Mouse (Mus musculus): ENCODE measurements around the gene Cdc20. TPM values are rescaled to one million over a fixed set of nuclear protein-coding genes. Genes with fewer than 3 reads are reported as not detected.

The Cdc20 gene
- total and polyA plus RNA-seq, 2 experiments = 0.46 to 0.59 TPM

DNA sequence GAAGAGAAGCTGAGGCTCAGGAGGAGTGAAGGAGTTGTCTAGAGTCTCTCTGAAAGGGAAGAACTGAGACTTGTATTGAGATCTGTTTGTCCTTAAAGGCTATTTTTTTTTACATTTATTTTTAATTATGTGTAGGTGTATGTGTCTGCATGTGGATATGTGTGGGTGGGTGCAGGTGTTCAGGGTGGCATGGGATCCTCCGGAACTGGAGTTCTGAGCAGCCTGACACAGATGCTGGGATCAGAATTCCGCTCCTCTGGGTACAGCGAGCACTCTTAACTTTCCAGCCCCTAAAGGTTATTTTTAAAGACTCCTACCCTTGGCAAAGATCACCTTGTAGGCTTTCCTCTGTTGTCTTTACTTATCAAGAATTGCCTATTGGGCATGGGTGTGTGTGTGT is 27.8 kb upstream of the Cdc20 start:
- H3K27me3 ChIP-seq (ENCODE audit: control insufficient read depth, insufficient read depth, low read length) = no peaks in the 10 kb centered on the region
- DNase-seq (ENCODE audit: extremely low read depth, low read depth, low spot score) = no peak
- H3K9ac ChIP-seq (ENCODE audit: low read depth, low read length) = no peak overlapping the region
- H3K36me3 ChIP-seq (ENCODE audit: control insufficient read depth, insufficient read depth, low read length) = no peaks in the 10 kb centered on the region
- no peaks in the 10 kb centered on the region for H3K4me1 ChIP-seq (ENCODE audit: control insufficient read depth, insufficient read depth, low read length)
- TF ChIP-seq CTCF (IDR thresholded peaks at IDR 0.05; ENCODE audit: low read depth, low read length) = no peak
- no peak for TF ChIP-seq POLR2A (IDR thresholded peaks at IDR 0.05; ENCODE audit: extremely low read depth, insufficient read depth, low read length)
- H3K4me3 ChIP-seq (ENCODE audit: insufficient read depth, low read depth, low read length) = no peak overlapping the region
- H3K27ac ChIP-seq (replicated peaks; ENCODE audit: insufficient read depth, low read depth, low read length) = no peak overlapping the region
- H3K79me2 ChIP-seq (ENCODE audit: control insufficient read depth, insufficient read depth, low read length) = no peaks in the 10 kb centered on the region
- WGBS = 90% methylated on average over 3 of the region's 3 CpGs

DNA sequence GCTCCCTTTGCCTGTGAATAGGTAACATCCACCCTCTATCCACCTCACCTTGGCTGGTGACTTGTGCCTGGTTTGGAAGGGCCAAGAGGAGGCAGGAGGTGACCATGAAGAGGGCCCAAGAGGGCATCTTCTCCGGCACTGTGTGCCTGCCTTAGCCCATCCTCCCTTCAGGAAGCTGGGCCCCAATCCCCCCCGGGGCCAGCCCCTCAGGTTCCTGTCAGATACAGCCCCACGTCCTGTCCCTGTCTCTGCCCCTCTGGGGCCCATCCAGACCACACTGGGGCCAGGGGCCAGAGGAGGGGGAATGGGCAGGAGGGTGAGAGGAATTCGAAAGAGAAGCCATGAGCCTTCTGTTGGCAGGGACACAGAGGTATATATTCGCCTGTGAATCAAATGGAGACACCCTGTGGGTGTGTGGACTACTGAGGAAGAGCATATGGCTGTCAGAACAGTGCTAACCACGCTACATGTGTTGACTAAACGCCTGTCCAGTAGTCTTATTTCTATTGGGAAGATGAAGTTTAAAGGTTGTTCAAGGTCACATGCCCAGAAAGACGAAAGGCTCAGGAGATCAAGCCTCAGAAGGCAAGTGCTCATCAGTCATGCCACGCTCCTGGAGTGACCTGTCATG is 20.3 kb upstream of the Cdc20 start, which contains the start of gene Mpl:
Mpl (minus strand) TSS at position 169 of the 631 bp plus-strand sequence.
- 85% methylated on average over 9 of the region's 9 CpGs for WGBS
- Histone ChIP-seq H3K4me1 (ENCODE audit: control insufficient read depth, insufficient read depth, low read length) (no peaks in the 10 kb centered on the region), H3K27me3 (ENCODE audit: control insufficient read depth, insufficient read depth, low read length) (no peaks in the 10 kb centered on the region), H3K27ac (replicated peaks; ENCODE audit: insufficient read depth, low read depth, low read length) (no peak within 1 kb of the TSS), H3K4me3 (ENCODE audit: insufficient read depth, low read depth, low read length) (no peak within 1 kb of the TSS), H3K9ac (ENCODE audit: low read depth, low read length) (no peak within 1 kb of the TSS), H3K79me2 (ENCODE audit: control insufficient read depth, insufficient read depth, low read length) (no peaks in the 10 kb centered on the region), H3K36me3 (ENCODE audit: control insufficient read depth, insufficient read depth, low read length) (no peaks in the 10 kb centered on the region)
- no peak for DNase-seq (ENCODE audit: extremely low read depth, low read depth, low spot score)
- TF ChIP-seq CTCF (IDR thresholded peaks at IDR 0.05; ENCODE audit: low read depth, low read length) (no peak), POLR2A (IDR thresholded peaks at IDR 0.05; ENCODE audit: extremely low read depth, insufficient read depth, low read length) (no peak)

DNA sequence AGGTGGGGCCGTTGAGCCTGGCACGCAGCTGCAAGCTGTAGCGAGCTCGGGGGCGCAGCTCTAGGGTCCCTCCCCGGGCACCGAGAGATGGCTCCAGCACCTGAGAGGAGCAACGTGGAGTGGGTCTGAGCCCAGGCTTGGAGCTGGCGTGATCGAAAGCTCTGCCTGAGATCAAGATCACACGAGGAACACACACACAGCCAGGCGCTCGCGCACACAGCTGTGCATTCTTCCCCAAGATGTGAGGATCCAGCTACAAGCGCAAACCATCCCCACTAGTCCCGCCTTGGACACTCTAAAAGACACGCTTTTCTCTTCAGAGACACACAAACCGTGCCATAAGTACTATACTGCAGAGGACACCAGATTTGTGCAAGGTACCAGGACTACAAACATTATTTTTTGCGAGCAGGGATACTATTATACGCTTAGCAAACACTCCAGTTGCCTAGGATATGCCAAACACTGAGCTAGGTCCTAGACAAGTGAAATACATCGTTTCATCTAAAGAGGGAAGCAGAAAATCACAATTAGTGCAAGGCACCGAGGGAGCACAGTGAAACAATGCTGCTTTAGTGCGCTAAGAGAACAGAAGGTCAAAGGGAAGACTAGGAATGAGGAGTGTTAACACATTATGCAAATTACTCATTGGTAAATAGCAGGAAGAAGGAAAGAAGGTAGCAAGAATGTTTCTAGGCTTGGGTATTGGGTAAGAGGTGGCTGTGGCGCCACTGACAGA is 9.4 kb upstream of the Cdc20 start:
- DNase-seq (ENCODE audit: extremely low read depth, low read depth, low spot score) = no peak
- no peak overlapping the region for H3K27ac ChIP-seq (replicated peaks; ENCODE audit: insufficient read depth, low read depth, low read length)
- no peaks in the 10 kb centered on the region for H3K4me1 ChIP-seq (ENCODE audit: control insufficient read depth, insufficient read depth, low read length)
- H3K27me3 ChIP-seq (ENCODE audit: control insufficient read depth, insufficient read depth, low read length) = no peaks in the 10 kb centered on the region
- H3K79me2 ChIP-seq (ENCODE audit: control insufficient read depth, insufficient read depth, low read length) = no peaks in the 10 kb centered on the region
- H3K9ac ChIP-seq (ENCODE audit: low read depth, low read length) = no peak overlapping the region
- TF ChIP-seq POLR2A (IDR thresholded peaks at IDR 0.05; ENCODE audit: extremely low read depth, insufficient read depth, low read length) = no peak
- TF ChIP-seq CTCF (IDR thresholded peaks at IDR 0.05; ENCODE audit: low read depth, low read length) = no peak
- H3K36me3 ChIP-seq (ENCODE audit: control insufficient read depth, insufficient read depth, low read length) = no peaks in the 10 kb centered on the region
- WGBS = 30% methylated on average over 24 of the region's 24 CpGs
- H3K4me3 ChIP-seq (ENCODE audit: insufficient read depth, low read depth, low read length) = peak overlapping the region; percentile 8; the same call in 1 of the 2 replicates

DNA sequence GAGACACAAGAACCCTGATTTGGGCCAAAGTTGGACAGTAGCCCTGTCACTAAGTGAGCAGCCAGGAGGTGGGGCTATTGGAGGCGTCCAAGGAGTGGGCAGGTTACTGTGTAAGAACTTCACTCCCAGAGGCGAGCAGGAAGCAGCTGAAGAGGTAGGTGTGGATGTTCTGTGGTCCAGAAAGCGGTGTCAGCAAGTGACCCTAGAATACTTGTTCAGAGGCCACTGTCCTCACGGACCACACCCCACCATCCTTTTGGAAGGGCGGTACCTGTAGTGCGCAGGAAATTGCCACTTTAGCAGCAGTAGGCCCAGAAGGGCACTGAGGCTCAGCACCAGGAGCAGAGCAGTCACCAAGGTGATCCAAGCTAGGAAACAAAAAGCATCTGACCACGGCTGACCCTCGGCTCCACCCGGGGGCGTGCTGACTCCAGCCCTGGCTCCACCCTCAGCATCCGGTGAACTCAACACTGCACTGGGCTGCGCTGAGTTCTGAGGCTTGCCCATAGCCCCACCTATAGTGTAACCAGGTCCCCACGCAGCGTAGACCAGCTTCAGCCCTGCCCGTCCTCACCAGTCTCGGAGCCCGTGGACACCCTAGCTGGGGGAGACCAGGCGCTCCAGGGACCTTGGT is 8.7 kb upstream of the Cdc20 start:
- no peak overlapping the region for H3K9ac ChIP-seq (ENCODE audit: low read depth, low read length)
- TF ChIP-seq POLR2A (IDR thresholded peaks at IDR 0.05; ENCODE audit: extremely low read depth, insufficient read depth, low read length) (no peak), CTCF (IDR thresholded peaks at IDR 0.05; ENCODE audit: low read depth, low read length) (peak; percentile 27; the same call in 1 of the 2 replicates)
- H3K79me2 ChIP-seq (ENCODE audit: control insufficient read depth, insufficient read depth, low read length) = no peaks in the 10 kb centered on the region
- WGBS = 27% methylated on average over 18 of the region's 18 CpGs
- H3K27ac ChIP-seq (replicated peaks; ENCODE audit: insufficient read depth, low read depth, low read length) = no peak overlapping the region
- H3K36me3 ChIP-seq (ENCODE audit: control insufficient read depth, insufficient read depth, low read length) = no peaks in the 10 kb centered on the region
- H3K27me3 ChIP-seq (ENCODE audit: control insufficient read depth, insufficient read depth, low read length) = no peaks in the 10 kb centered on the region
- H3K4me3 ChIP-seq (ENCODE audit: insufficient read depth, low read depth, low read length) = peak overlapping the region; percentile 8; the same call in 1 of the 2 replicates
- DNase-seq (ENCODE audit: extremely low read depth, low read depth, low spot score) = no peak
- H3K4me1 ChIP-seq (ENCODE audit: control insufficient read depth, insufficient read depth, low read length) = no peaks in the 10 kb centered on the region

DNA sequence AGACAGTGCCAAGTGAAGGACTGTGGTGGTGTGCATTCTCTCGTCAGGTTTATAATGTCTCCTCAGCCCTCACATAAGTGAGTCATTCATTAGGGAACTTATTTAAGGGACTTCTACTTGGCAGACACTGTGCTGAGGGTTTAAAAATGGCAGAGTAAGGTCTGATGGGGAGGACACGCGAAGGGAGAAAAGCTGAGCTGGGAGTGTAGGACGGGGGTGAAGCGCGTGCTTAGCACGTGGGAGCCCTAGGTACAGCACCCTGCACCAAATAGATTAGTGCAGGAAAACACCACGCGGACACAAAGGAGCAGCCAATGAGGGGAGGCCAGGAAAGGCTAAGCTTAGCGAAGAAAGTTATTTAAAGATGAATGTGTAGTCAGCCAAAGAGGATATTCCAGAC is 7.9 kb upstream of the Cdc20 start:
- H3K36me3 ChIP-seq (ENCODE audit: control insufficient read depth, insufficient read depth, low read length) = no peaks in the 10 kb centered on the region
- TF ChIP-seq CTCF (IDR thresholded peaks at IDR 0.05; ENCODE audit: low read depth, low read length) (no peak), POLR2A (IDR thresholded peaks at IDR 0.05; ENCODE audit: extremely low read depth, insufficient read depth, low read length) (no peak)
- no peak overlapping the region for H3K27ac ChIP-seq (replicated peaks; ENCODE audit: insufficient read depth, low read depth, low read length)
- no peak overlapping the region for H3K9ac ChIP-seq (ENCODE audit: low read depth, low read length)
- WGBS = 86% methylated on average over 10 of the region's 10 CpGs
- no peaks in the 10 kb centered on the region for H3K27me3 ChIP-seq (ENCODE audit: control insufficient read depth, insufficient read depth, low read length)
- no peaks in the 10 kb centered on the region for H3K4me1 ChIP-seq (ENCODE audit: control insufficient read depth, insufficient read depth, low read length)
- no peak overlapping the region for H3K4me3 ChIP-seq (ENCODE audit: insufficient read depth, low read depth, low read length)
- no peaks in the 10 kb centered on the region for H3K79me2 ChIP-seq (ENCODE audit: control insufficient read depth, insufficient read depth, low read length)
- DNase-seq (ENCODE audit: extremely low read depth, low read depth, low spot score) = no peak
